Mouse (Mus musculus) myocyte (in vitro differentiated cells): ENCODE data around the gene Samd4b. TPM values are rescaled to one million over a fixed set of nuclear protein-coding genes. Genes with fewer than 3 reads are reported as not detected.

Experiments
- H3K27me3 ChIP-seq: one replicate; pipeline ENCODE4 v1.6.1; 2011; ENCODE audit not compliant: control insufficient read depth, insufficient read depth, insufficient read length
- H3K36me3 ChIP-seq: one replicate; pipeline ENCODE4 v1.6.1; 2011; ENCODE audit not compliant: control insufficient read depth, insufficient read depth
- H3K4me2 ChIP-seq: one replicate; pipeline ENCODE4 v1.6.1; 2011; ENCODE audit warnings: low read depth, control low read depth
- H3K4me3 ChIP-seq: one replicate; pipeline ENCODE4 v1.5.1; 2011; ENCODE audit warnings: mild to moderate bottlenecking, control low read depth, moderate library complexity
- H3K79me2 ChIP-seq: one replicate; pipeline ENCODE4 v1.6.1; 2011; ENCODE audit not compliant: control insufficient read depth, insufficient read depth
- H3ac ChIP-seq: one replicate; pipeline ENCODE4 v1.6.1; 2011; ENCODE audit not compliant: control insufficient read depth, insufficient read length
- CEBPB ChIP-seq: IDR thresholded peaks from 2 replicates; pipeline ENCODE4 v1.6.1; 2011; ENCODE audit warnings: mild to moderate bottlenecking, moderate library complexity; ENCODE audit not compliant: poor library complexity, insufficient read depth, severe bottlenecking
- E2F4 ChIP-seq: IDR thresholded peaks from one replicate; pipeline ENCODE4 v1.6.1; 2011; ENCODE audit warnings: mild to moderate bottlenecking, control low read depth, moderate library complexity; ENCODE audit not compliant: insufficient read depth
- MAX ChIP-seq: IDR thresholded peaks from one replicate; pipeline ENCODE4 v1.6.1; 2011; ENCODE audit warnings: low read depth, mild to moderate bottlenecking, control low read depth
- MYOD1 ChIP-seq, 3 experiments: IDR thresholded peaks; one replicate each; pipeline ENCODE4 v1.6.1; 2011; ENCODE audit warnings: control low read depth in 2 of 3, low read depth in 2 of 3, mild to moderate bottlenecking in 2 of 3, moderate library complexity in 1 of 3; ENCODE audit not compliant: insufficient read length in 2 of 3, control insufficient read depth in 1 of 3
- MYOG ChIP-seq, 3 experiments: IDR thresholded peaks; one replicate each; pipeline ENCODE4 v1.6.1; 2011; ENCODE audit warnings: control low read depth in 2 of 3, low read depth in 2 of 3, mild to moderate bottlenecking in 2 of 3; ENCODE audit not compliant: insufficient read length in 2 of 3, control insufficient read depth in 1 of 3, insufficient read depth in 1 of 3
- POLR2A ChIP-seq: IDR thresholded peaks from one replicate; pipeline ENCODE4 v1.6.1; 2011; ENCODE audit warnings: low read depth, mild to moderate bottlenecking, control low read depth, moderate library complexity; ENCODE audit not compliant: insufficient read length
- POLR2AphosphoS2 ChIP-seq: IDR thresholded peaks from one replicate; pipeline ENCODE4 v1.6.1; 2011; ENCODE audit warnings: low read depth, control low read depth; ENCODE audit not compliant: insufficient read length
- REST ChIP-seq: IDR thresholded peaks from one replicate; pipeline ENCODE4 v1.6.1; 2011; ENCODE audit warnings: mild to moderate bottlenecking, control low read depth, moderate library complexity; ENCODE audit not compliant: insufficient read depth, insufficient read length
- SRF ChIP-seq: IDR thresholded peaks from one replicate; pipeline ENCODE4 v1.6.1; 2011; ENCODE audit warnings: low read depth; ENCODE audit not compliant: control insufficient read depth, insufficient read length
- TCF12 ChIP-seq: IDR thresholded peaks from one replicate; pipeline ENCODE4 v1.6.1; 2011; ENCODE audit warnings: mild to moderate bottlenecking, control low read depth; ENCODE audit not compliant: poor library complexity, insufficient read depth, severe bottlenecking
- TCF3 ChIP-seq: IDR thresholded peaks from one replicate; pipeline ENCODE4 v1.6.1; 2011; ENCODE audit warnings: low read depth, control low read depth; ENCODE audit not compliant: insufficient read length
- USF1 ChIP-seq: IDR thresholded peaks from one replicate; pipeline ENCODE4 v1.6.1; 2011; ENCODE audit warnings: low read depth, mild to moderate bottlenecking, control low read depth, moderate library complexity
- polyA plus RNA-seq: library from polyadenylated mRNA; unstranded; fragments of >200 nt; fragmentation: generic; extraction: Trizol; gene quantifications from one replicate; pipeline ENCODE4 v1.2.1, GENCODE M21; 2012; ENCODE audit warnings: missing spikeins

Samd4b gene
- polyA plus RNA-seq, 1 experiment, result 29.4 TPM

DNA sequence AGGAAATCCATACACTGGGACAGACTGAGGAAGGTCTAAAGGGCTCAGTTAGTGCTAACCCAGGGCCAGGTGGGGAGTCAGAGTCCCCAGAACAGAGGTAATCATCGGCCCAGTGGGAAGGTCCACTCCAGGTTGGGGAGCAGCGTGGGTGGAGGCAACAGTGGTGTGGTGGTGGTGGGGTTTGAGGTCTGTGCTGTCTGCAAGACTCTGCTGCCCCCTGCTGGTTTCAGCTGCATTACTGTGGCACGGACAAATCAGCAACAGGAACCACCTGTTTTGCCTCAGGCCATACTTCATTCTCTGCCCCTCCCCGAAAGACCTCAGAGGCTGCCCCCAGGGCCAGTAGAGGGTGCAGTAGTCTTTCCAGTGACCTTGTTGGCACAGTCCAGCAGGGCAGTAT lies 211.5 kb downstream of the Samd4b start:
- Histone ChIP-seq H3K4me3 (no peak overlapping the region), H3K36me3 (peaks cover 3% of the 10 kb centered on the region)

GRCm38 (mm10) chr7:28386007-28386406 lies 211.9 kb downstream of the Samd4b start:
- Histone ChIP-seq H3K4me3 (no peak overlapping the region), H3ac (no peak overlapping the region), H3K4me2 (no peak overlapping the region), H3K27me3 (no peaks in the 10 kb centered on the region), H3K79me2 (peaks cover 2% of the 10 kb centered on the region), H3K36me3 (peaks cover 3% of the 10 kb centered on the region)
- no peak for TF ChIP-seq MYOG (IDR thresholded peaks at IDR 0.05; ENCODE audit: control insufficient read depth in 1 of 3, insufficient read depth in 1 of 3, insufficient read length in 2 of 3, low read depth in 2 of 3)
- TF ChIP-seq REST, result no peak
- no peak for TF ChIP-seq E2F4
- TF ChIP-seq TCF3, result no peak
- no peak for TF ChIP-seq TCF12
- TF ChIP-seq MYOD1 (IDR thresholded peaks at IDR 0.05; ENCODE audit: control insufficient read depth in 1 of 3, insufficient read length in 2 of 3, low read depth in 2 of 3), result no peak
- TF ChIP-seq MAX, result no peak
- TF ChIP-seq POLR2A, result no peak
- TF ChIP-seq SRF, result no peak
- TF ChIP-seq POLR2AphosphoS2, result no peak
- no peak for TF ChIP-seq CEBPB
- no peak for TF ChIP-seq USF1

More for the DNA sequence above, 211.5 kb downstream of the Samd4b start:
- no peak overlapping the region for H3ac ChIP-seq
- no peak overlapping the region for H3K4me2 ChIP-seq
- TF ChIP-seq POLR2AphosphoS2 (peak; percentile 26), MYOG (IDR thresholded peaks at IDR 0.05; ENCODE audit: control insufficient read depth in 1 of 3, insufficient read depth in 1 of 3, insufficient read length in 2 of 3, low read depth in 2 of 3) (peak in 2 of 3 experiments; percentile 24 to 56), MYOD1 (IDR thresholded peaks at IDR 0.05; ENCODE audit: control insufficient read depth in 1 of 3, insufficient read length in 2 of 3, low read depth in 2 of 3) (peak in 2 of 3 experiments; percentile 58 to 72), USF1 (no peak)
- peaks cover 6% of the 10 kb centered on the region for H3K79me2 ChIP-seq
- H3K27me3 ChIP-seq, result no peaks in the 10 kb centered on the region

- no peak overlapping the region for H3K4me3 ChIP-seq
- no peak overlapping the region for H3ac ChIP-seq
These were observed 212.7 kb downstream of the Samd4b start for GRCm38 (mm10) chr7:28385196-28385595.

GRCm38 (mm10) chr7:28384162-28384561 lies 213.8 kb downstream of the Samd4b start:
- Histone ChIP-seq H3K4me2 (no peak overlapping the region), H3K27me3 (no peaks in the 10 kb centered on the region), H3K4me3 (no peak overlapping the region), H3ac (no peak overlapping the region), H3K36me3 (no peaks in the 10 kb centered on the region), H3K79me2 (no peaks in the 10 kb centered on the region)
- TF ChIP-seq REST (no peak), USF1 (no peak), POLR2A (no peak), CEBPB (no peak), MYOD1 (IDR thresholded peaks at IDR 0.05; ENCODE audit: control insufficient read depth in 1 of 3, insufficient read length in 2 of 3, low read depth in 2 of 3) (peak in 1 of 3 experiments; percentile 49), TCF3 (no peak), MAX (no peak), SRF (no peak), TCF12 (no peak), POLR2AphosphoS2 (no peak), MYOG (IDR thresholded peaks at IDR 0.05; ENCODE audit: control insufficient read depth in 1 of 3, insufficient read depth in 1 of 3, insufficient read length in 2 of 3, low read depth in 2 of 3) (peak in 1 of 3 experiments; percentile 46), E2F4 (no peak)

More at GRCm38 (mm10) chr7:28385196-28385595, 212.7 kb downstream of the Samd4b start:
- no peak overlapping the region for H3K4me2 ChIP-seq
- H3K79me2 ChIP-seq, result no peaks in the 10 kb centered on the region
- H3K36me3 ChIP-seq, result peaks cover 3% of the 10 kb centered on the region
- no peaks in the 10 kb centered on the region for H3K27me3 ChIP-seq
- TF ChIP-seq MYOD1 (IDR thresholded peaks at IDR 0.05; ENCODE audit: control insufficient read depth in 1 of 3, insufficient read length in 2 of 3, low read depth in 2 of 3) (no peak), POLR2A (no peak), SRF (no peak), E2F4 (no peak), MAX (no peak), REST (no peak)

DNA sequence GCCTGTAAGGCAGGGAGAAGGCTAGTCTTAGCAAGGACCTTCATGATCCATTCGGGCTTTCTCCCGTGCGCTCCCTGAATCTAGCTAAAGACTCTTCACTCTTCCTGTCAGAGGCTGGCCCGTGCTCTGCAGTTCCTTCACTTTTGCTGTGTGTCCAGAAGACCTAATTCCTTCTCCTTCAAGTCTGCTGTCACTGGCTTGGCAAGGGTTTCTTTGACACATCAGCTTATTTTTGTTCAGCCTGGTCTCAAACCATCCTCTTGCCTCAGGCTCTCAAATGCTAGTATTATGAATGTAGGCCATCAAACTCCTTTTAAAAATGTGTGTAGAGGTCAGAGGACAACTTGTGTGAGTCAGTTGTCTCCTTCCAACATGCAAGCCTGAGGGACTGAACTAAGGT lies 214.3 kb downstream of the Samd4b start:
- Histone ChIP-seq H3K4me2 (peak overlapping the region; percentile 27), H3ac (no peak overlapping the region), H3K4me3 (no peak overlapping the region), H3K79me2 (no peaks in the 10 kb centered on the region), H3K27me3 (no peaks in the 10 kb centered on the region), H3K36me3 (no peaks in the 10 kb centered on the region)
- TF ChIP-seq SRF, result no peak
- TF ChIP-seq POLR2AphosphoS2, result peak; percentile 8
- no peak for TF ChIP-seq MYOG (IDR thresholded peaks at IDR 0.05; ENCODE audit: control insufficient read depth in 1 of 3, insufficient read depth in 1 of 3, insufficient read length in 2 of 3, low read depth in 2 of 3)
- TF ChIP-seq USF1, result no peak
- TF ChIP-seq TCF12, result no peak
- TF ChIP-seq REST, result no peak
